Mouse (Mus musculus): ENCODE results near the gene Grik4.

Gene Grik4

GRCm38 (mm10) chr9:42751160-42751559 lies 193.1 kb downstream of the Grik4 start:
- no peak for DNase-seq (ENCODE audit: low read depth, low spot score)

DNA sequence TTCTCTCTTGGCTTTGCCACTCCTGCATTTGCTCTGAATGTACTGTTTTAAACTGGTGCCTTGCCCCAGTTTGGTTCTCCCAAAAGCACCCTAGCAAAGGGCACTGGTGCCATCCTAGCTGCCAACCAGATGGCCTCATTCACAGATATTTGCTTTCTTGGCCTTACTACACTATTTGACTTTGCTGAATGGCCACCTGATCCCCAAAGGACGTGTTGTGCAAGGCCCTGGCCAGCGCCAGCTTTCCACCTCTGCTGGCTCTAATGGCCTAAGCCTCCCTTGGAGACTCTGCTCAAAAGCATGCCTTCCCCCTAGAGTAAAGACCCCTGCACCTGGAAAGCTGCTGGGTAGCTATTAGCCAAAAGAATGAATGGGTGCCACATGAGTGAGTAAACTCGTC lies 194.1 kb downstream of the Grik4 start:
- no peak for DNase-seq (ENCODE audit: low read depth, low spot score)

GRCm38 (mm10) chr9:42745982-42746381 lies 198.3 kb downstream of the Grik4 start:
- DNase-seq (ENCODE audit: low read depth, low spot score) = no peak

DNA sequence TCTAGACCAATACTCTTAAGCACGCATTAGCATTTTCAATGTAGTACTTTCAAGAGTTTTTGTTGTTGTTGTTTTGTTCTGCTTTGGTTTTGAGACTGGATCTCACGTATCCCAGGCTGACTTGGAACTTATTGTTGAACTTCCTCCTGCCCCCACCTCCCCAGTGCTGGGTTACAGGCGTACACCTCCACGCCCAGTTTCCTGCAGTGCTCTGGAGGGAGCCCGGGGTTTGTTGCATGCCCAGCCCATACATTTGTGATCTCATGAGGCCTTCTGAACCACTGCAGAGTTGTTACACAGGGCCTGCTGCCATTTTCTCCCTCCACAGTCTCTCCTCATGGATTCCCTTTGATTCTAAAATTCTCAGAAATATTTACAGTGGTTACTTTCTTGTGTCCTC lies 201.9 kb downstream of the Grik4 start:
- no peak for DNase-seq (ENCODE audit: low read depth, low spot score)

DNA sequence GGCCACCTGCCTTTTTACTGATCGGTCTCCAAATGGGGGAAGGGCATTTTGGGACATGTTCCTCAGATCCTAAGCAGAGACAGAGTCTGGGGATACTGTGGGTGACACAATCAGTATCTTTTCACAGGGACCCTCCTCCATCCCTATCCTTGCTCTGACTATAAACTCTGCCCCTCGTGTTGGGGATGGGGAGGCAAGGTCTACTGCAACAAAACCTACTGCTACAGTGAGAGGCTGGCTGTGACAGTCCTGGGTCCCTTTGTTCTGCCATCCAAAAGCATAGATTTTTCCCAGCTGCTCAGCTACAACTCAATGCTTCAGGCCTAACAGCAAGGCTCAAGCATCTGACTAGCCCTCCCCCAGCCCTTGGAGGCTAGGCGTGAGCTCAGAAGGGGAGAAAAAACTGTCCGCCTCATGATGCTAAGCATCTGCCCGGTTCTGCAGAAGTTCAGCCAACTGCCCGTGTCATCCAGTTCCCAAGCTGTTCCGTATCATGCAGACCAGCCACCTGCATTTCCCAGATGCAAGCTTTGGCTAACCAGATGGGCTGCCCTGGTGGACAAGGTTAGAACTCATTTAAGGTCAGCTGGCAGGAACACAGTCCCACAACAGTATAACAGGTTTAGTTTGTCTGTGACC lies 207.5 kb downstream of the Grik4 start:
- DNase-seq (ENCODE audit: low read depth, low spot score) = no peak

GRCm38 (mm10) chr9:42735086-42735485 lies 209.2 kb downstream of the Grik4 start:
- DNase-seq (ENCODE audit: low read depth, low spot score) = no peak

GRCm38 (mm10) chr9:42732731-42733318 lies 211.5 kb downstream of the Grik4 start:
- no peak for DNase-seq (ENCODE audit: low read depth, low spot score)

DNA sequence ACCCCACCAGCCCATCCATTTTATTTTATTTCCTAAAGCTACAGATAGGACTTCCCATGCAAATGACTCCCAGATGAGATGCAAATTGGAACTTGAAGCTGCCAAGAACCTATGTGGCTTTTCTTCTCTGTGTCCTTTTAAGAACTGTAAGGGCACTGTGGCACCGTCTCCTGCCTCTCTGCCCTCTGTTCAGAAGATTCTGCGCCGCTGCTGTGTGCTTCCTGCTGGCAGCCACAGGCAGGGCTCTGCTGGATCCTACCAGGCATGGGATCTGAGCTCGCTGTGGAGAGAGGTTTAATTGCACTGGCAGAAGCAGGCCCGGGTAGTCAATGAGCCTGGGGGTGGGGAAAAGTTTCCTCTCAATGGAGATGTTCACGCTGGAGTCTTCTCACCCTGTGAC lies 215.8 kb downstream of the Grik4 start:
- DNase-seq (ENCODE audit: low read depth, low spot score) = no peak

GRCm38 (mm10) chr9:42727661-42728060 lies 216.6 kb downstream of the Grik4 start:
- DNase-seq (ENCODE audit: low read depth, low spot score) = no peak

- DNase-seq (ENCODE audit: low read depth, low spot score) = no peak
Measured at GRCm38 (mm10) chr9:42727186-42727585, 217.1 kb downstream of the Grik4 start.

DNA sequence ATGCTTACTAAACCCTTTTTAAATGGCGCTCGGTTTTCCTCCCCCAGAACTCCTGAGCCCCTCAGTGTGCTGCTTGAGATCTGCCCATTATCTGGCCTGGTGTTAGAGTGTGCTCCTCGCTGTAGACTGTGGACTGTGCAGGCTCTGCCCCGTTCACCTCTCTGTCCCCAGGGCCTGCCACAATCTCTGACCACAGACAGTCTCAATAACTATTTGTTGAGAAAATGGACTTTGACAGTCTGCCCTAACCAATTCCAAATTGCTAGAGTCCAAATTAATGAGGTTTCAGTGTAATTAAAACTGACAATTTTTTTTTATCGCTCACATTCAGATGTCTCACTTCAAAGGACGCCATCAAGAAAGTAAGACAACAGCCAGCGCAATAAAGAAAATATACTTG lies 220.2 kb downstream of the Grik4 start:
- DNase-seq (ENCODE audit: low read depth, low spot score) = no peak

- no peak for DNase-seq (ENCODE audit: low read depth, low spot score)
Measured at GRCm38 (mm10) chr9:42722501-42722900, 221.8 kb downstream of the Grik4 start.

- DNase-seq (ENCODE audit: low read depth, low spot score) = no peak
Measured at GRCm38 (mm10) chr9:42721718-42722117, 222.6 kb downstream of the Grik4 start.

GRCm38 (mm10) chr9:42721146-42721545 lies 223.1 kb downstream of the Grik4 start:
- DNase-seq (ENCODE audit: low read depth, low spot score) = no peak

GRCm38 (mm10) chr9:42713912-42714311 lies 230.4 kb downstream of the Grik4 start:
- DNase-seq (ENCODE audit: low read depth, low spot score) = no peak

DNA sequence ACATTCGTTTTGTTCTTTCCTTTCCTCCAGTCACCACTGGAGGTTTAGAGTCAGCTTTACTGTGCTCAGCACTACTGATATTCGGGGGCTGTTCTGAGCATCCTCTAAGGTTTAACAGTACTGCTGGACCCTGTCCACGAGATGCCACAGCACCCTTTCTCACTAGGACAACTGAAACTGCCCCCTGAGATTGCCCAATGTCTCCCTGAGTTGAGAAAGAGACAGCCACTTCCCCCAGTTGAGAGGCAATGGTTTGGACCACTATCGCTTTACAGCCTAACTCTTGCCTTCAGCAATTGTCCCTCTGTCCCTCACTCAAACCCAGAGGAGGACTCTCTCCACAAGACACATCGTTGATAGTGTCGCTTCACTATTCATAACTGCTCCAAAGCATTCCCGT lies 238.4 kb downstream of the Grik4 start:
- DNase-seq (ENCODE audit: low read depth, low spot score) = no peak

DNA sequence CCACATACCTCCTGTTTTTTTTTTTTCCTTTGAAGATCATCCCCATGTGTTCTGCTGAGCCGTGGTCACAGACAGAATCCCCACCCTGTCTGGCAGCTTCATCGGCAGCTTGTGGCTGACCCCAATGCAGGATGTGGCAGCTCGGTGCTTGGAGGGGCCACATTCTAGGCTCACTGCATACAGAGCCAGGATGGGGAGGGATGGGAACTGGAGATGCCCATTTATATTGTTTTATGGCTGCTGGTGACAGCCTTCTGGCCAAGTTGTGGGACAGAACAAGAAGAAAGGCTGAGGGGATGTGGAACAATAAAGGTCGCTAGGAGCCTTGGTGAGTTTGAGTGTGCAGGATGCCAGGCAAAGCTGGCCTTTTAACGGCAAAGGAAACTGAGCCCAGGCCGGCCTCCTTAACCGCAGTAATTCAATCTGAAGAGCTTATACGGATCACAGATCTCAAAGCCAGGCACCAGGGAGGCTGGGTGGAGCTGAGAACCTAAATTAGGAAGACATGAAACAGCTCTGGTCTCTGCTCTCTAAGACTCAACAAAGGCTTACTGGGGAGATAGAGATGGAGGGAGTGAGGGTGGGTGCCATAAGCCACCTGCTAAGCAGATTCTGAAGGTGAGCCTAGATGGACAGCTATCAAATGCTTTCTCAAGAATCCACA lies 241.0 kb downstream of the Grik4 start:
- DNase-seq (ENCODE audit: low read depth, low spot score) = no peak

GRCm38 (mm10) chr9:42702231-42703132 lies 241.8 kb downstream of the Grik4 start:
- no peak for DNase-seq (ENCODE audit: low read depth, low spot score)

- DNase-seq (ENCODE audit: low read depth, low spot score) = no peak
Measured at GRCm38 (mm10) chr9:42701729-42702128, 242.6 kb downstream of the Grik4 start.

DNA sequence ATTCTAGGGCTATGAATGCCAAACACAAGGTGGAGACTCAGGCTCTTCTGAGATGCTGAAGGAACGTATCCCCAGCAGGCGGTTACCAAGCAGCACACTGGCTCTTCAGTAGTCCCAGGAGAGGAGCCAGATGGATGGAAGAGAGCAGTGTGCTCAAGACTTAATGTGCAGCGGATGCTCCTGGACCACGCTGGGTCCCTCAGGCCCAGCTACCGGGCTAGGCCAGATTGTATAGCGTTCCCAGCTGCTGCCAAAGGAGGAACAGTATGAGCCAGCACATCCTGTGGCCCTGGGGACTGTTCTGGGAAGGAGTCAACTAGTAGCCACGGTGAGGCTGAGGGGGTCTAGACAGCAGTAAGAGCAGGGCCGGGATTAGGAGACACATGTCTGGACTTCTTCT lies 251.3 kb downstream of the Grik4 start:
- DNase-seq (ENCODE audit: low read depth, low spot score) = no peak

DNA sequence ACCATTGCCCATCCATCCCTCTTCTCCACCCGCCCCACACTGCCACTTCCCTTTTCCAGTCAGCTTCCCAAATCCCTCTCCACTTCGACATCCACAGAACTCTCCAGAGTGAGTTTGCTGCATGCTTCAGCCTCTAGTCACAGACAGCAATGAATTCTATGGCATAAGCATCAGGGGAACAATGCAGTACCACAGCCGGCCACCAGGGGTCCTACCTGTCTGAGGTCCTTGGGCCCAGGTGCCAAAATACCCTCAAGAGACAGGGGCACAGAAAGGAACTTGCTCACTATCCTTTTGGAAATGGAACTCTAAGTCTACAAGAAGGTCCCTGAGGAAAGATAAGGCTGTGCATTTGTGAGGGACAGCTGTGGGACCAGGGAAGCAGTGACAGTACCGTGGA lies 256.1 kb downstream of the Grik4 start:
- DNase-seq (ENCODE audit: low read depth, low spot score) = peak; percentile 64

GRCm38 (mm10) chr9:42686104-42686503 lies 258.2 kb downstream of the Grik4 start:
- no peak for DNase-seq (ENCODE audit: low read depth, low spot score)
